Mouse (Mus musculus): Measurements from ENCODE around the gene Sec24a.

The Sec24a gene

GRCm38 (mm10) chr11:51653736-51654135 lies 109.7 kb downstream of the Sec24a start:
- in situ Hi-C loops (cut with MboI; ENCODE audit: unreplicated experiment in 2 of 2), result loop anchor here (5.0 kb wide), 1 partner anchor 36 kb away; the partner anchor contains the start of gene Nhp2 (in 2 of the 2)

GRCm38 (mm10) chr11:51652889-51653418 lies 110.5 kb downstream of the Sec24a start:
- in situ Hi-C loops (cut with MboI; ENCODE audit: unreplicated experiment in 2 of 2), result loop anchor here (5.0 kb wide), 1 partner anchor 36 kb away; the partner anchor contains the start of gene Nhp2 (in 2 of the 2)

- in situ Hi-C loops (cut with MboI; ENCODE audit: unreplicated experiment in 2 of 2), result loop anchor here (5.0 kb wide), 1 partner anchor 34 kb away; the partner anchor contains the start of gene Nhp2 (in 2 of the 2)
Observed at GRCm38 (mm10) chr11:51650691-51651515, 112.5 kb downstream of the Sec24a start, which contains the start of the genes N4bp3 and D930048N14Rik. Gene N4bp3, minus strand, starts transcription at chr11:51650842. Gene D930048N14Rik, plus strand, starts transcription at chr11:51650954.

GRCm38 (mm10) chr11:51650261-51650660 lies 113.2 kb downstream of the Sec24a start:
- in situ Hi-C loops (cut with MboI; ENCODE audit: unreplicated experiment in 2 of 2), result loop anchor here (5.0 kb wide), 1 partner anchor 33 kb away; the partner anchor contains the start of gene Nhp2 (in 2 of the 2)

- in situ Hi-C loops (cut with MboI; ENCODE audit: unreplicated experiment in 2 of 2), result loop anchor here (5.0 kb wide), 1 partner anchor 33 kb away; the partner anchor contains the start of gene Nhp2 (in 2 of the 2)
Observed at GRCm38 (mm10) chr11:51649889-51650199, 113.6 kb downstream of the Sec24a start.

- in situ Hi-C loops (cut with MboI; ENCODE audit: unreplicated experiment in 2 of 2), result no loop called here
Observed at GRCm38 (mm10) chr11:51649111-51649888, 114.1 kb downstream of the Sec24a start.

- in situ Hi-C loops (cut with MboI; ENCODE audit: unreplicated experiment in 2 of 2), result no loop called here
Observed at GRCm38 (mm10) chr11:51648566-51648965, 114.9 kb downstream of the Sec24a start.

GRCm38 (mm10) chr11:51646751-51647667 lies 116.4 kb downstream of the Sec24a start:
- in situ Hi-C loops (cut with MboI; ENCODE audit: unreplicated experiment in 2 of 2), result no loop called here

GRCm38 (mm10) chr11:51646245-51646644 lies 117.2 kb downstream of the Sec24a start:
- in situ Hi-C loops (cut with MboI; ENCODE audit: unreplicated experiment in 2 of 2), result no loop called here

GRCm38 (mm10) chr11:51645293-51645692 lies 118.1 kb downstream of the Sec24a start:
- in situ Hi-C loops (cut with MboI; ENCODE audit: unreplicated experiment in 2 of 2), result no loop called here

- in situ Hi-C loops (cut with MboI; ENCODE audit: unreplicated experiment in 2 of 2), result no loop called here
Observed at GRCm38 (mm10) chr11:51644217-51644616, 119.2 kb downstream of the Sec24a start.

GRCm38 (mm10) chr11:51643761-51644160 lies 119.7 kb downstream of the Sec24a start:
- in situ Hi-C loops (cut with MboI; ENCODE audit: unreplicated experiment in 2 of 2), result no loop called here

GRCm38 (mm10) chr11:51643202-51643601 lies 120.2 kb downstream of the Sec24a start:
- in situ Hi-C loops (cut with MboI; ENCODE audit: unreplicated experiment in 2 of 2), result no loop called here
